Mouse (Mus musculus) large intestine, adult 2 months (tissue): ENCODE measurements at regions not wholly inside any gene's neighbourhood (a gene's known extent, or its start where the extent isn't known, plus 50 kb on each side); places are given as distances from the start of the nearest gene placed in this dataset.

ENCODE experiments used
- DNase-seq: peaks from one replicate; pipeline ENCODE4 v3.0.0-alpha.2; 2012; ENCODE audit warnings: low read depth, low spot score
- WGBS: fragments of 180-500 bp; shearing (Covaris S2); methylation state at CpG from one replicate; pipeline ENCODE4 v1.1.7; 2018; 5-methylcytosine and 5-hydroxymethylcytosine counted together

DNA sequence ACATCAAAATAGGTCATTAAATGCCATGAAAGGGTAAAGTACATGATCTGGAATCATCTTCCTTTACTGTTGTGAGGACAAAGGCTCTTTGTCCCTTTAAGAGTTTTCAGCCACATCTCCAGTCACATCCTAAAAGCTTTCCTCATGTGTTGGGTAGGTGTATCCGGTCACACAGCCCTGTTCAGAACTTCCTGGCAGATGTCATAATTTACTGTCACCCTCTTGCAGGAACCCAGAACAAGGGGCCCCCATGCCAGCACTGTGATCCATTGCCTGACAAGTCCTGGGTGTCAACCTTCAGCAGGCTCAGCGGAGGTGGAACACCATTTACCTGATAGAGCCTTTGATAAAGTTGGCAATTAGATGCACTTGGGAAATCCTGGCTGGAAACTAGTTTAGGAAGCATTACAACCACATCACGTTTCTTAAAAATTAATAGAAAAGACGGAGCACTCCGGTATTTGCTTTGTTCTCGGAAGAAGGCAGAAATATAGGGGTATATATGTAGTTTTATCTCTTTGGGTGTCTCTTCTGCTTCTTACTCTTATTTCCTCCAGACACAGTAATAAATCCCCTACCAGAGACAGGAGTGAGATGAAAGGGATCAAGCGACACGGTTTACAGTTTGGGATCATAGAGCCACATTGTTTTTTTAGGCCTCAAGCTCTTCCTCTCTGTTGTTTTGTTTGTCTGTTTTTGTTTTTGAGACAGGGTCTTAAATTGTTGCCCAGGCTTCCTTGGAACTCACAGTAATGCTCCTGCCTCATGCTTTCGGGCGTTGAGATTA is 527.0 kb upstream of the Jag1 start:
- WGBS = 71% methylated on average over 10 of the region's 10 CpGs
- DNase-seq = no peak

GRCm38 (mm10) chr2:137635019-137635621 is 518.7 kb upstream of the Jag1 start:
- WGBS = 65% methylated on average over 4 of the region's 4 CpGs
- no peak for DNase-seq

GRCm38 (mm10) chr2:137616637-137617036 is 500.2 kb upstream of the Jag1 start:
- 75% methylated on average over 3 of the region's 3 CpGs for WGBS

GRCm38 (mm10) chr2:137613791-137614190 is 497.3 kb upstream of the Jag1 start:
- 87% methylated on average over 2 of the region's 2 CpGs for WGBS
- no peak for DNase-seq

More at GRCm38 (mm10) chr2:137616637-137617036, 500.2 kb upstream of the Jag1 start:
- DNase-seq = no peak

- WGBS = 55% methylated on average over 6 of the region's 6 CpGs
- no peak for DNase-seq
These were observed 492.1 kb upstream of the Jag1 start for GRCm38 (mm10) chr2:137608506-137608905.

DNA sequence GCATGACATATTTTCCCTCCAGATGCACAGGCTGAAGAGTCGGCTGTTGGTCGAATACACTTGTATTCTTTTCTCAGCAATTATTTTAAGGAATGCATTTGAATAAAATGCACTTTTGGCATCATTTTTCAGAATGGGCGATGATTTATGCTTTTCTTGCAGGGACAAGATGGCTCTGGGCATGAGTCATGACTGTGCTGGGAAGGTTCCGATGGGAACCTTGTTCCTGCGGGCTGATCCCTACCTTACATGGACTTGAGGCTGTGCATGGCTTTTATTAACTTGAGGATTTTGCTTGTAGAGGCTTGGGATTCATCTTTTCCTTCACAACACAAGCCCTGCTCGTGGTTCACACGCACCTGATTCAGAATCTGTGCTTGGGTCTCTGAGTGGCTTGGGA is 481.7 kb upstream of the Jag1 start:
- 77% methylated on average over 7 of the region's 7 CpGs for WGBS
- no peak for DNase-seq

GRCm38 (mm10) chr2:137594509-137594908 is 478.1 kb upstream of the Jag1 start:
- no peak for DNase-seq
- WGBS = 82% methylated on average over 4 of the region's 4 CpGs

GRCm38 (mm10) chr2:137591551-137591950 is 475.1 kb upstream of the Jag1 start:
- DNase-seq = no peak
- WGBS = 64% methylated on average over 1 of the region's 1 CpGs

- WGBS = 40% methylated on average over 2 of the region's 2 CpGs
- DNase-seq = no peak
These were observed 465.0 kb upstream of the Jag1 start for GRCm38 (mm10) chr2:137581491-137581890.

DNA sequence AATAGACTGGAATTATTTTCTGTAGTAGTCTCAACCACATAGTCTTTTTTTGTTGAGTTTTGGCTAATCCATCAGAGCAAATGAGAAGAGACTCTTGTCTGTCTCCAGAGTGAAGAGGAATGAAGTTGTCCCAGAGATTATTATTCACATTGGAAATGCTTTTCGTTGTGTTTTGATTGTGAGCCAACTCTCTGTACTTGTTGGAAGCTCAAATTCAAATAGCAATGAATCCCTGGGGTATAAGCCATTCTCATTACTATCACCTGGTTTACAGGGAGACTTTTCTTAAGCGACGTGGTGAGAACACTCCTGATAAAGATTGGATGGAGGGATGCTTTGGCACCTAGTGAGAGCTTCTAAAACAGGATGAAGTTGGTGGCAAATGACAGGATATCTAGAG is 459.3 kb upstream of the Jag1 start:
- DNase-seq = no peak
- WGBS = 70% methylated on average over 3 of the region's 3 CpGs

- WGBS = 42% methylated on average over 4 of the region's 4 CpGs
These were observed 458.5 kb upstream of the Jag1 start for GRCm38 (mm10) chr2:137574845-137575449.

DNA sequence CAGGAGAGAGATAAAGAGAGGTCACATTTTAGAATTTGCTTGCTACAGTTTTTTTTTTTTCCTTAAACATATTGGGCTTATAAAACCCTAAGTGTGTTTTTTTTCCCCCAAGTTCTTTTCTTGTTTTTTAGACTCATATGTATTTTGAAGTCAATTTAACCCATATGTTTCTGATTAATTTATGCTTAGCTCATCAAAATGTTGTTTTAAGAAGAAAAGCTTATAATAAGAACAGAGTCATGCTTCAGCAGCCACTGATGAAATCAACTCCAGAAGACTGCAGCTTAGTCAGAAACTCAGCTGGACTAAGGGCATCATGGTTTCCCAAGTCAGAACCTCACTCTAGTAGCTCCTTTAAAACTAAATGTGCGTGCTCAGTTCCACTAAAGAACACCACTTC is 454.7 kb upstream of the Jag1 start:
- no peak for DNase-seq
- WGBS = 76% methylated on average over 1 of the region's 1 CpGs

More at GRCm38 (mm10) chr2:137574845-137575449, 458.5 kb upstream of the Jag1 start:
- DNase-seq = no peak

DNA sequence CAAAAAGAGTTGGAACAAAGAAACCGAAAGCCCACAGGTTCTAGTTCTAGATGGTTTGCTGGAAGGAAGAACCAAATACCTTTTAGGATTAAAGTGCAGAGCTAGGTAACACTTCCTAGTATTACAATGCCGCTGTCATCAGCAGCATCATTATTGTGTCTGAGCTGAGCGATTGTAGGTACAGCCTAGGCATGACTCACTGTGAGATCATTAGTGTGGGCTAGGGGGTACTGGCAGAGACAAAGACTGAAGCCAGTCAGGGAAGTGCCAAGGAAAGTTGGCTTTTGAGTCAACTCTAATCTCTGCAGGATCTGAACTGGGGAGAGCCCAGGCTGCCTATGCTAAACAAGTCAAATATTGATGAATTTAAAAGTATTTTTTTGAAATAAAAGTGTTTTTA is 450.2 kb upstream of the Jag1 start:
- WGBS = 89% methylated on average over 3 of the region's 3 CpGs
- DNase-seq = no peak

GRCm38 (mm10) chr2:137564064-137564624 is 447.7 kb upstream of the Jag1 start:
- 80% methylated on average over 5 of the region's 5 CpGs for WGBS
- no peak for DNase-seq

DNA sequence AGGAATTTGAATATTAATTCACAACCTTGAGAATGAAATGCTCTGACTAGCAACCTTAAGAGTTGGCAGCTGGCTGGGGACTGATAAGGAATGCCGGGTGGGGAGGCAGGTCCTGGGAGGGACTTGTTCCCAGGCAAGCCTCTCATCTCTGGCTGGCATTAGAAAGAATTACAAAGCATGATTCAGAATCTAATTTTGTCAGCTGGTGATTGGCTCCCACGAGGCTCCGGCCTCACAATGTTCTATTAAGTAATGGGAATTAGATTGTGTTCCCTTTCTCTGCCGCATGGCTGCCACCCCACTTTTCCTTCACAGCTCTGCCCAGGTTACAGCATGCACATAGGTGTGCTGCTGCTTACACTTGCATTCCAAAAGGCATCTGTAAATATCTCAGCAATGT is 443.9 kb upstream of the Jag1 start:
- 60% methylated on average over 4 of the region's 4 CpGs for WGBS
- DNase-seq = no peak

GRCm38 (mm10) chr2:137553871-137554270 is 437.4 kb upstream of the Jag1 start:
- WGBS = 84% methylated on average over 2 of the region's 2 CpGs

GRCm38 (mm10) chr2:137536581-137536980 is 420.1 kb upstream of the Jag1 start:
- DNase-seq = no peak
- 45% methylated on average over 2 of the region's 2 CpGs for WGBS

More at GRCm38 (mm10) chr2:137553871-137554270, 437.4 kb upstream of the Jag1 start:
- DNase-seq = no peak

- 78% methylated on average over 2 of the region's 2 CpGs for WGBS
- no peak for DNase-seq
These were observed 399.8 kb upstream of the Jag1 start for GRCm38 (mm10) chr2:137516271-137516670.

GRCm38 (mm10) chr2:137515043-137515442 is 398.6 kb upstream of the Jag1 start:
- 72% methylated on average over 3 of the region's 3 CpGs for WGBS
- no peak for DNase-seq

DNA sequence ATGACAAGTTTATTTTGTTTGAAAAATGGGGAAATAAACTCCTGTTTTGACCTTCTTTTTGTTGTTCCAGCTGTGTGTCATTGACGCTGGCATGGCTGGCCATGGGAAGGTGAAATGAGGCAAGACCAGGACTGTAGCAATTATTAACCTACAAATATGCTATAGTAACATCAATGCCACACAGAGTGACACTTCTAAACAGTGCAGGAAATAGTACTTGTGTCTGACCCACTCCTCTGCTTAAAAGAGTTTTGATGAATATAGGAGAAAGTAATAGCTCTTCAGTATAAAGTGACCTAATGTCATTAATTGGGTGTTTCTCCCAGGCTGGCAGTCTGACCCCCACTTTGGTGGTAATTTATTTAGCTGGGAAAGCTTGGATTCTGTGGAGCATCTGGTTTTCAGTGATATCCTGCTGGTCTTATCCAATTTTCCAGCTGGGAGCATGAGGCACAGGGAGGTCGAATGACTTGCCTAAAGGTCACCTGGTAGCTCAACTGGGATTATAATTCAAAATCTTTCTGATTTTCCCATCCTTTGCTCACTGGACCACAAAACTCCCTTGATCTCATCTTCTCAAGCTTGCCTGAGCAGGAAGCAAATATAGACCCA is 397.6 kb upstream of the Jag1 start:
- no peak for DNase-seq
- 39% methylated on average over 2 of the region's 2 CpGs for WGBS
